Mouse (Mus musculus) kidney, adult 8-10 months (tissue): ENCODE measurements around the gene Sclt1.

Experiments used
- DNase-seq, 2 experiments: peaks; one replicate each; pipeline ENCODE4 v3.0.0; 2022

Gene Sclt1

DNA sequence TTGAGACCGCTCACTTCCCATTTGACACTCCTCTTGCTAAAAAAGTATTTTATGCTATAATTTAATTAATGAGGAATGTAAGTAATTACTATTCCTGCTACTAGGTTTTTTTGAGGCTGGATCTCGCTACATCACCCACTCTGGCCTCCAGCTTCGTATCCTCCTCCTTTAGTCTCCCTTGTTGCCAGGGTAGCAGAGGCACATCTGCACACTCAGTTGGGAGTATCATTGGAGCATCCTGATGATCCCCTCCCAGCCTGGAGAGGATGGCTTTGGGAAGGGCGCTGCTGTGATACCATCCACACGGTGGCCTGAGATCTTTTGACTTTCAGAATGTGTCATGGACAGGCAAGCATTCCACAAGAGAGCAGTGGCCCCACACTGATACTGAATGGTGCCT is 156.8 kb downstream of the Sclt1 start:
- no peak for DNase-seq

GRCm38 (mm10) chr3:41583621-41584020 is 158.7 kb downstream of the Sclt1 start:
- no peak for DNase-seq

DNA sequence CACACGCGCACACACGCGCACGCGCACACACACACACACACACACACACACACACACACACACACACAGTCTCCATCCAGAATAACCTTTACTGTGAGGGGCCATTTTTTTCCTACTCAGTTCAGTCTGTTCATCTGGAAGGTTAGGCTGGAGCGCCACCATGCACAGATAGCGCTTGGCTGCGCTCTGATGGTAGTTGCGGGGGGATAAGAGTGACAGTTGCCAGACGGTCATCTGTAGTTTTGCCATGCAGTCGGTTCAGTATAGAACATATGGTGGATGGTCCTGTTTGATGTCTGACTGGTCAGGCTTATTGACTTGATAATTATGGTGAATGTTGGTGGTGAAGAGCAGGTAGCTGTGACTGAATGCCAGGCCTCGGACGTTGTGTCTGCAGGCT is 159.2 kb downstream of the Sclt1 start:
- no peak for DNase-seq

DNA sequence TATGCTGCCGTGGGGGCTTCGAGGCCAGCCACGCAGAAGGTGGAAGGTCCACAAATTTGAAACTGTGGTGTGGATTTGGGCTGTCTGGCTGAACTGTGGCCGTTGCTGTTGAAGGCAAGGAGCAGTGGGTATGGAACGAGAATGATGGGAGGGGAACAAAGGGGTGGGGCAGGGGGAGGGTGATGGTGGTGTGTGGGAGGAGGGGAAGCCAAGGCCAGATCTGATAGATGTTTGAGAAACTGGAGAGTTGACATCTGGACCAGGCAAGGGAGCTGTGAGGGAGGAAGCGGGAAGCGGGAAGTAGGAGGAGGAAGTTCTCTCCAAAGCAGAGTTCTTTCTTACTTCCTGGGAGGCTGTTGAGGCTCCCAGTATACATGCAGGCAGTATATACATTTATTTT is 160.1 kb downstream of the Sclt1 start:
- DNase-seq, result no peak

DNA sequence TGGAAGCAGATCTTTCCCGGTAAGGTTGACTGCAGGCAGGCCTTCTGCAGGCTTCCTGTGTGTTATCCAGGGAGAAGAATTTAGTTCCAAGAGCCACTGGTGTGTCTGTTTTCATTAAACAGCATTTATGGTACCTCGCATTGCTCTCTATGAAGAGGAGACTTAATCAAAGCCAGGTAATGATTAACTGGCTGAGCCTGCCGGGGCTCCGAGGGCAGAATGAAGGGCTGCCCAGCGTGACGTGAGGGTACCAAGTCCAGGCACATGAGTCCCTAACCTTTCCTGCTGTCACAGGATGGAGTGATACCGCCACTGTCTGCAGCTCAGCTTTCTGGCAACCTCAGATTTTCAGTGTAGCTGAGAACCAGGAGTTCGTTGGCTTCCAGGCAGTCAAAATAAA is 160.9 kb downstream of the Sclt1 start:
- peak; percentile 88 to 93 for DNase-seq

DNA sequence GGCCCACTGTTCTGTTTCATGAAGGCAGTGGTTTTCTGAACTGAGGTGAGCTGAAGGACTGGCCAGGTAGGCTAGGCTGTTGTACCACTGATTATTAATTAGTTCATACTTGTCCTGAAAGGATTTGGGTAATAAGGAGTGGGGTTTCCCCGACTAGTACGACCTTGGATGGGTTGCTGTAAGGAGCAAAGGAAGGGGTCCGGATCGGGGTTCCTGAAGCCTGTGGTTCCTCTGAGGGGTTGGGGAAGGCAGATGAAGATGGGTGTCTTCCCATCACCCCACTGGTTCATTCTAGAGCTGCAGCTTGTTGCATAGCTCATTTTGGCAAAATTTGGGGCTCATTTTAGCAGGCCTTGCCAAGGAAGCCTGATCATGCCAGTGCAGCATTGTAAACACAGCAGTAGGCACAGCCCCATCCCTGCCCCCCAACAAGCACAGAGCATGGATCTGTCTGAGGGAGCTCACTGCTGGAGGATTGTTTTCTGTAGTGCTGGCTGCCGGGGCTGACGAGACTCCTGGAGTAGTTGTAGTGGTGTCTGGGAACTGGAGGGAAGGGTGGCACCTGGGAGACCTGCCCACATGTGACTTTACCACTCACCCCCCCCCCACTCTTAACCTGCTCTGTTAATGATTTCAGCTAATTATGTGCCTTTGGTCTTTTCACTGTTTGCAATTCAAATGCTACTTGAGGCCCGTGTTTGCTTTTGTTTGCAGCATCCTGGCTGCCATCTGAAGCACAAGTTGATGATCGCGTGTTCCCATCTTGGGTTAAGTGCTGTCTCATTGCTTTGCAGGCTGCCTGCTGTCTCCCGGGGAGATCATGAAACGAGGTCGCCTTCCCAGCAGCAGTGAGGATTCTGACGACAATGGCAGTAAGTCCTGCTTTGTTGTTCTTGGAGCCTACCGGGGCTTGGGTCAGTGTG is 161.7 kb downstream of the Sclt1 start:
- peak; percentile 50 to 70 for DNase-seq

- no peak for DNase-seq
Observed at GRCm38 (mm10) chr3:41579873-41580272, 162.4 kb downstream of the Sclt1 start.

GRCm38 (mm10) chr3:41577240-41577639 is 165.1 kb downstream of the Sclt1 start:
- no peak for DNase-seq
